Mouse (Mus musculus) MEL (cell line): ENCODE measurements around the gene Pomt1. TPM values are rescaled to one million over a fixed set of nuclear protein-coding genes. Genes with fewer than 3 reads are reported as not detected.

ENCODE experiments used
- DNase-seq: peaks from one replicate; pipeline ENCODE4 v3.0.0; 2011; ENCODE audit warnings: low read depth, low spot score
- H3K27ac ChIP-seq: 2 replicates; pipeline ENCODE4 v1.5.1; 2012; ENCODE audit warnings: low read depth, mild to moderate bottlenecking, control low read depth, low read length, moderate library complexity; ENCODE audit not compliant: control insufficient read depth
- H3K27me3 ChIP-seq, 2 experiments: fragments of 150-350 bp in 1 of 2; sonication (generic) in 1 of 2; 2 replicates each; pipeline ENCODE4 v1.6.1; 2012; ENCODE audit warnings: low read length in 2 of 2, mild to moderate bottlenecking in 2 of 2, improper control_type of control experiment in 1 of 2, moderate library complexity in 1 of 2; ENCODE audit not compliant: insufficient read depth in 2 of 2, control insufficient read depth in 1 of 2
- H3K36me3 ChIP-seq, 2 experiments: 2 replicates each; pipeline ENCODE4 v1.6.1; 2012 to 2014; ENCODE audit warnings: low read length in 2 of 2, improper control_type of control experiment in 1 of 2, inconsistent platforms in 1 of 2, mild to moderate bottlenecking in 1 of 2; ENCODE audit not compliant: insufficient read depth in 2 of 2, control insufficient read depth in 1 of 2
- H3K4me1 ChIP-seq, 2 experiments: fragments of 150-350 bp in 1 of 2; sonication (generic) in 1 of 2; 2 replicates each; pipeline ENCODE4 v1.6.1; 2012; ENCODE audit warnings: low read length in 2 of 2, improper control_type of control experiment in 1 of 2, mild to moderate bottlenecking in 1 of 2; ENCODE audit not compliant: insufficient read depth in 2 of 2, control insufficient read depth in 1 of 2
- H3K4me3 ChIP-seq, 2 experiments: fragments of 150-350 bp in 1 of 2; sonication (generic) in 1 of 2; 2 replicates each; pipeline ENCODE4 v1.5.1; 2012; ENCODE audit warnings: low read depth in 2 of 2, low read length in 2 of 2, mild to moderate bottlenecking in 2 of 2, moderate library complexity in 2 of 2, control low read depth in 1 of 2, improper control_type of control experiment in 1 of 2; ENCODE audit not compliant: control insufficient read depth in 1 of 2, insufficient read depth in 1 of 2
- H3K79me2 ChIP-seq: 2 replicates; pipeline ENCODE4 v1.6.1; 2012; ENCODE audit warnings: mild to moderate bottlenecking, low read length, moderate library complexity; ENCODE audit not compliant: control insufficient read depth, poor library complexity, insufficient read depth
- H3K9ac ChIP-seq: 2 replicates; pipeline ENCODE4 v1.6.1; 2012; ENCODE audit warnings: low read depth, mild to moderate bottlenecking, control low read depth, low read length, moderate library complexity; ENCODE audit not compliant: control insufficient read depth, poor library complexity, severe bottlenecking
- H3K9me3 ChIP-seq: fragments of 150-350 bp; sonication (generic); replicated peaks from 2 replicates; pipeline ENCODE4 v1.6.1; 2012; ENCODE audit warnings: mild to moderate bottlenecking, low read length, improper control_type of control experiment, moderate library complexity; ENCODE audit not compliant: insufficient read depth
- BHLHE40 ChIP-seq: IDR thresholded peaks from 2 replicates; pipeline ENCODE4 v1.6.1; 2012; ENCODE audit warnings: low read depth, mild to moderate bottlenecking, inconsistent platforms, low read length, improper control_type of control experiment, borderline replicate concordance
- CHD1 ChIP-seq: IDR thresholded peaks from 2 replicates; pipeline ENCODE4 v1.6.1; 2012; ENCODE audit warnings: low read depth, mild to moderate bottlenecking, inconsistent platforms, low read length, improper control_type of control experiment
- ELF1 ChIP-seq: IDR thresholded peaks from 2 replicates; pipeline ENCODE4 v1.6.1; 2014; ENCODE audit warnings: low read depth, mild to moderate bottlenecking, inconsistent platforms, low read length, improper control_type of control experiment, moderate library complexity
- EP300 ChIP-seq, 2 experiments: IDR thresholded peaks; 2 replicates each; pipeline ENCODE4 v1.6.1; 2011; ENCODE audit warnings: improper control_type of control experiment in 2 of 2, low read length in 2 of 2, low read depth in 1 of 2, mild to moderate bottlenecking in 1 of 2
- ETS1 ChIP-seq: IDR thresholded peaks from 2 replicates; pipeline ENCODE4 v1.6.1; 2012; ENCODE audit warnings: low read depth, mild to moderate bottlenecking, inconsistent platforms, low read length, improper control_type of control experiment, moderate library complexity
- GABPA ChIP-seq: IDR thresholded peaks from 2 replicates; pipeline ENCODE4 v1.6.1; 2012; ENCODE audit warnings: low read depth, mild to moderate bottlenecking, inconsistent platforms, low read length, improper control_type of control experiment, moderate library complexity
- GATA1 ChIP-seq: IDR thresholded peaks from 2 replicates; pipeline ENCODE4 v1.6.1; 2011; ENCODE audit warnings: low read depth, low read length, improper control_type of control experiment
- KAT2A ChIP-seq: conservative IDR thresholded peaks from 2 replicates; pipeline ENCODE4 v1.6.1; 2012; ENCODE audit warnings: low read depth, low read length, improper control_type of control experiment, inconsistent platforms
- MAFK ChIP-seq: IDR thresholded peaks from 2 replicates; pipeline ENCODE4 v1.6.1; 2011; ENCODE audit warnings: low read depth, mild to moderate bottlenecking, low read length, improper control_type of control experiment, borderline replicate concordance
- MAZ ChIP-seq: IDR thresholded peaks from 2 replicates; pipeline ENCODE4 v1.6.1; 2012; ENCODE audit warnings: low read depth, mild to moderate bottlenecking, inconsistent platforms, low read length, improper control_type of control experiment
- MXI1 ChIP-seq: IDR thresholded peaks from 2 replicates; pipeline ENCODE4 v1.6.1; 2011; ENCODE audit warnings: mild to moderate bottlenecking, low read depth, low read length, improper control_type of control experiment
- MYB ChIP-seq: IDR thresholded peaks from 2 replicates; pipeline ENCODE4 v1.6.1; 2011; ENCODE audit warnings: mild to moderate bottlenecking, low read depth, low read length, improper control_type of control experiment
- MYC ChIP-seq: IDR thresholded peaks from 2 replicates; pipeline ENCODE4 v1.6.1; 2011; ENCODE audit warnings: low read depth, mild to moderate bottlenecking, low read length, improper control_type of control experiment, moderate library complexity
- NELFE ChIP-seq: IDR thresholded peaks from 2 replicates; pipeline ENCODE4 v1.6.1; 2011; ENCODE audit warnings: low read depth, low read length, improper control_type of control experiment
- NRF1 ChIP-seq: IDR thresholded peaks from 2 replicates; pipeline ENCODE4 v1.6.1; 2014; ENCODE audit warnings: low read depth, mild to moderate bottlenecking, inconsistent platforms, low read length, improper control_type of control experiment, moderate library complexity; ENCODE audit not compliant: poor library complexity, insufficient read depth, severe bottlenecking
- POLR2A ChIP-seq, 2 experiments: IDR thresholded peaks; 2 replicates each; pipeline ENCODE4 v1.6.1; 2011 to 2012; ENCODE audit warnings: low read length in 2 of 2, mild to moderate bottlenecking in 2 of 2, control low read depth in 1 of 2, improper control_type of control experiment in 1 of 2, low read depth in 1 of 2, moderate library complexity in 1 of 2; ENCODE audit not compliant: control insufficient read depth in 1 of 2, insufficient read depth in 1 of 2, poor library complexity in 1 of 2
- POLR2AphosphoS5 ChIP-seq: IDR thresholded peaks from 2 replicates; pipeline ENCODE4 v1.6.1; 2012; ENCODE audit warnings: low read depth, borderline replicate concordance, mild to moderate bottlenecking, inconsistent platforms, low read length, moderate library complexity, mixed read lengths
- RAD21 ChIP-seq: IDR thresholded peaks from 2 replicates; pipeline ENCODE4 v1.6.1; 2011; ENCODE audit warnings: mild to moderate bottlenecking, low read depth, low read length, improper control_type of control experiment
- TCF12 ChIP-seq: IDR thresholded peaks from 2 replicates; pipeline ENCODE4 v1.6.1; 2014; ENCODE audit warnings: low read depth, mild to moderate bottlenecking, inconsistent platforms, low read length, improper control_type of control experiment, moderate library complexity
- USF1 ChIP-seq: IDR thresholded peaks from 2 replicates; pipeline ENCODE4 v1.6.1; 2014; ENCODE audit warnings: low read depth, mild to moderate bottlenecking, inconsistent platforms, low read length, improper control_type of control experiment, moderate library complexity
- polyA plus RNA-seq, 2 experiments: library from polyadenylated mRNA; stranded (reverse) in 1 of 2; unstranded in 1 of 2; fragments of >175 nt in 1 of 2; fragments of >200 nt in 1 of 2; gene quantifications; 2 replicates each; pipeline versions ENCODE4 v1.2.1 to v1.2.4; 2012; ENCODE audit warnings: low replicate concordance in 2 of 2, low read depth in 1 of 2; ENCODE audit not compliant: insufficient read length in 2 of 2, insufficient read depth in 1 of 2, missing spikeins in 1 of 2
- total RNA-seq: library from RNA; depleted of rRNA; stranded (reverse); fragments of 300-350 nt; gene quantifications from 2 replicates; pipeline ENCODE4 v1.2.3, GENCODE M21; 2012

Pomt1 gene
- total and polyA plus RNA-seq, 3 experiments = 34.2 to 42.8 TPM; not detected in 1

- Histone ChIP-seq H3K4me1 (peaks cover 0 to 2% of the 10 kb centered on the region in 2 experiments; a peak in 1 of 4 replicates), H3K79me2 (peaks cover 11% of the 10 kb centered on the region), H3K27ac (no peak overlapping the region), H3K27me3 (no peaks in the 10 kb centered on the region), H3K36me3 (peaks cover 0 to 4% of the 10 kb centered on the region in 2 experiments; a peak in 2 of 4 replicates), H3K9ac (no peak overlapping the region), H3K9me3 (no peaks in the 10 kb centered on the region), H3K4me3 (no peak overlapping the region)
- TF ChIP-seq NELFE = no peak
- TF ChIP-seq CHD1 = no peak
- TF ChIP-seq KAT2A = no peak
- TF ChIP-seq EP300 (IDR thresholded peaks at IDR 0.05; ENCODE audit: low read depth in 1 of 2, low read length in 2 of 2) = no peak
- TF ChIP-seq MXI1 = no peak
- TF ChIP-seq GABPA = no peak
- no peak for TF ChIP-seq RAD21
- TF ChIP-seq MAFK = no peak
- no peak for TF ChIP-seq BHLHE40
- no peak for TF ChIP-seq GATA1
- no peak for TF ChIP-seq MYB
- TF ChIP-seq POLR2AphosphoS5 = no peak
- TF ChIP-seq NRF1 = no peak
- TF ChIP-seq POLR2A (IDR thresholded peaks at IDR 0.05; ENCODE audit: control insufficient read depth in 1 of 2, insufficient read depth in 1 of 2, low read depth in 1 of 2, low read length in 2 of 2, poor library complexity in 1 of 2) = no peak; a peak in 1 of 4 replicates
- no peak for TF ChIP-seq ELF1
- TF ChIP-seq MYC = no peak
- DNase-seq = no peak
These were observed 18.2 kb downstream of the Pomt1 start for GRCm38 (mm10) chr2:32254563-32254962.

- peaks cover 4% of the 10 kb centered on the region in 2 experiments; a peak in 2 of 4 replicates for H3K36me3 ChIP-seq
These were observed 19.9 kb downstream of the Pomt1 start for GRCm38 (mm10) chr2:32256273-32256672.

More at GRCm38 (mm10) chr2:32256273-32256672, 19.9 kb downstream of the Pomt1 start:
- Histone ChIP-seq H3K9ac (no peak overlapping the region), H3K27ac (no peak overlapping the region), H3K79me2 (peaks cover 14% of the 10 kb centered on the region), H3K4me3 (no peak overlapping the region), H3K27me3 (no peaks in the 10 kb centered on the region), H3K9me3 (no peaks in the 10 kb centered on the region), H3K4me1 (peaks cover 0 to 5% of the 10 kb centered on the region in 2 experiments; a peak in 1 of 4 replicates)
- TF ChIP-seq TCF12 (no peak), NELFE (no peak), EP300 (IDR thresholded peaks at IDR 0.05; ENCODE audit: low read depth in 1 of 2, low read length in 2 of 2) (no peak), ETS1 (no peak), USF1 (no peak), POLR2AphosphoS5 (no peak), MAZ (no peak)
- no peak for DNase-seq
